Mouse (Mus musculus) spleen, adult 2 months (tissue): Measurements from ENCODE around the gene Slc35e1.

ENCODE experiments used
- CTCF ChIP-seq: fragments of 200-500 bp; IDR thresholded peaks from 2 replicates; pipeline ENCODE4 v1.5.1; 2011; ENCODE audit warnings: mild to moderate bottlenecking, inconsistent platforms; ENCODE audit not compliant: insufficient read depth, insufficient read length, insufficient replicate concordance; ENCODE audit errors: extremely low read depth
- POLR2A ChIP-seq: fragments of 200-500 bp; IDR thresholded peaks from 2 replicates; pipeline ENCODE4 v1.6.1; 2011; ENCODE audit warnings: low read depth, low read length, inconsistent platforms

- TF ChIP-seq CTCF: no peak
- no peak; the same call in 1 of the 2 replicates for TF ChIP-seq POLR2A
Measured at GRCm38 (mm10) chr8:72443338-72443993, 48.9 kb downstream of the Slc35e1 start, which contains the start of the genes Calr3 and 1700030K09Rik.
